Mouse (Mus musculus) ES-Bruce4 (cell line): Measurements from ENCODE around the gene Gm5148. TPM values are rescaled to one million over a fixed set of nuclear protein-coding genes. Genes with fewer than 3 reads are reported as not detected.

Source experiments
- H3K27ac ChIP-seq: 2 replicates; pipeline ENCODE4 v1.5.1; 2012; ENCODE audit warnings: low read length, inconsistent platforms; ENCODE audit not compliant: insufficient read depth
- H3K27me3 ChIP-seq: 2 replicates; pipeline ENCODE4 v1.6.1; 2012; ENCODE audit warnings: mild to moderate bottlenecking, low read length, inconsistent platforms; ENCODE audit not compliant: control insufficient read depth, poor library complexity, insufficient read depth, severe bottlenecking
- H3K36me3 ChIP-seq: 2 replicates; pipeline ENCODE4 v1.6.1; 2012; ENCODE audit warnings: inconsistent platforms, mild to moderate bottlenecking, low read length, moderate library complexity; ENCODE audit not compliant: control insufficient read depth, poor library complexity, insufficient read depth, severe bottlenecking
- H3K4me1 ChIP-seq: one replicate; pipeline ENCODE4 v1.8.1; 2011; ENCODE audit warnings: low read length; ENCODE audit not compliant: control insufficient read depth, insufficient read depth
- H3K4me3 ChIP-seq: 2 replicates; pipeline ENCODE4 v1.5.1; 2011; ENCODE audit warnings: low read depth, mild to moderate bottlenecking, low read length
- H3K9ac ChIP-seq: 2 replicates; pipeline ENCODE4 v1.6.1; 2012; ENCODE audit warnings: low read depth, mild to moderate bottlenecking, inconsistent platforms; ENCODE audit not compliant: poor library complexity, severe bottlenecking
- H3K9me3 ChIP-seq: replicated peaks from 2 replicates; pipeline ENCODE4 v1.6.1; 2012; ENCODE audit warnings: mild to moderate bottlenecking, low read length, inconsistent platforms; ENCODE audit not compliant: control insufficient read depth, poor library complexity, insufficient read depth, severe bottlenecking
- CTCF ChIP-seq: IDR thresholded peaks from one replicate; pipeline ENCODE4 v1.8.1; 2011; ENCODE audit warnings: low read depth, low read length
- EP300 ChIP-seq: IDR thresholded peaks from 2 replicates; pipeline ENCODE4 v1.6.1; 2011; ENCODE audit warnings: low read depth, low read length; ENCODE audit not compliant: insufficient read depth
- POLR2A ChIP-seq: IDR thresholded peaks from one replicate; pipeline ENCODE4 v1.8.1; 2011; ENCODE audit warnings: low read length; ENCODE audit not compliant: insufficient read depth
- polyA plus RNA-seq: library from polyadenylated mRNA; stranded (reverse); fragments of >200 nt; gene quantifications from 2 replicates; pipeline ENCODE4 v1.2.4, GENCODE M21; 2011; ENCODE audit warnings: low read depth; ENCODE audit not compliant: missing spikeins, insufficient read depth, insufficient read length

The Gm5148 gene
- polyA plus RNA-seq, 1 experiment, result 3.1 TPM

DNA sequence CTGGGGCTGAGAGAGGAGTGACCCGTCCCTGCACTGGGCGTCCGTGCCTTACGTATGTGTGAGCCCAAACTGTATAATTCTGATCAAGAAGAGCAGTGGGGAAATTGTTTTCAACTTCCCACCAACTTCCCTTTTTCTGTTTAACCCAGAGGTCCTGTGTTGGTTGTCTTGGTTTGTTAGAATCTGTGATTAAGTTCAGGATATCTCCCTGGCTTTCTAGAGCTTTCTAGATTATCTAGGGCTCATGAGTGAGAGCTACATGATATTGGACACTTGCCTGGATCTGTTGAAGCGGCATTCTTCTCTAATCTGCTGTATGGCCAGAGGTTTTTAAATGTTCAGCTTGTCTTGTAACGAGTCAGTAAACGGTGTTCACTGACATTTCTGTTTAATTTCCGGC, 30.7 kb downstream of the Gm5148 start:
- no peaks in the 10 kb centered on the region for H3K36me3 ChIP-seq
- H3K4me1 ChIP-seq, result no peaks in the 10 kb centered on the region
- no peak overlapping the region for H3K4me3 ChIP-seq
- H3K9ac ChIP-seq, result no peak overlapping the region
- TF ChIP-seq EP300 (no peak), CTCF (no peak), POLR2A (no peak)
- H3K9me3 ChIP-seq, result 0 out of 2 replicates have a peak, but pooled peaks cover 2% of the 10 kb centered on the region
- no peaks in the 10 kb centered on the region for H3K27me3 ChIP-seq
- H3K27ac ChIP-seq, result no peak overlapping the region

GRCm38 (mm10) chr3:37692945-37693344, 31.3 kb downstream of the Gm5148 start:
- no peaks in the 10 kb centered on the region for H3K27me3 ChIP-seq
- no peak overlapping the region for H3K4me3 ChIP-seq
- no peaks in the 10 kb centered on the region for H3K4me1 ChIP-seq
- H3K27ac ChIP-seq, result no peak overlapping the region
- TF ChIP-seq EP300 (no peak), CTCF (no peak), POLR2A (no peak)
- 0 out of 2 replicates have a peak, but pooled peaks cover 2% of the 10 kb centered on the region for H3K9me3 ChIP-seq
- no peaks in the 10 kb centered on the region for H3K36me3 ChIP-seq
- no peak overlapping the region for H3K9ac ChIP-seq

DNA sequence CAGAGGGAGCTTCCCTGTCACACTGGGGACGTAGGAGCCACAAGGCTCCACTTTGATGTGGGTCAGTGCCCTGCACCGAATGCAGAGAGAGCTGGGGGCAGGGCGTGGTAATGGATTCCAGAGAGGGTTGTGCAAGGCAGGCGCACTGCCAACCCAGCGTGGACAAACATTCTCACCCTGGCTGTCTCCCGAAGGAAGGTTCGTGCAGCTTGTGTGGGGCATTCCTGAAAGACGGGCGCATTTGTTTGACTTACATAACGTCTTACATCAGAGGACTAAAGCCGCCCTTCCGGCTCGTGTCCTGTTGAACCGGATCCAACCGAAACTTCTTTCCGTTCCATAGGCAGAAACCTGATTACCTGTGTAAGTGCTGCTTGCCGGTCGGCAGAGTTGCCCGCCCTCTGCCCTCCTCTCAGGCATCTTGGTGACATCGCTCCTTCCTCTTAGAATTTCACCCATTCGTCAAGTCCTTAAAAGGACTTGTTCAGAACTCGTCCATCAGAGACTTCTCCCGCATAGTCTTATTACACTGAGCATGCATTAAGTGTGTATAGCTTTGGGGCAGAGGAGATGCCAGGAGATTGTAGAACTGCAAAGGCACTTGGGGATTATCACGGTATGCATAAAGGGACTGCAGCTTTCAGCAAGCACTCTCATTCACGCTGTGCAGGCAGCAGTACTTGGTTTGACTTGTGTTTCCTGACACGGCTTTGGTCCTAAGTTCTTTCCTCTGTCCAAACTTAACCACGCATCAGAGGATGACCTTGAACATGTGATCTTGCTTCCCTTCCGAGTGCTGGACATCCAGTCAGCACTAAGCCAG, 36.9 kb downstream of the Gm5148 start:
- H3K9me3 ChIP-seq, result 0 out of 2 replicates have a peak, but pooled peaks cover 2% of the 10 kb centered on the region
- TF ChIP-seq EP300 (0 out of 2 replicates have a peak, but pooled peaks have one; percentile 32), POLR2A (no peak), CTCF (no peak)
- H3K9ac ChIP-seq, result 0 out of 2 replicates have a peak overlapping the region, but pooled peaks have one; percentile 1
- H3K27me3 ChIP-seq, result no peaks in the 10 kb centered on the region
- H3K4me1 ChIP-seq, result peaks cover 2% of the 10 kb centered on the region
- peak overlapping the region; percentile 52 for H3K4me3 ChIP-seq
- no peaks in the 10 kb centered on the region for H3K36me3 ChIP-seq
- H3K27ac ChIP-seq, result no peak overlapping the region

- peak overlapping the region; percentile 52 for H3K4me3 ChIP-seq
- 0 out of 2 replicates have a peak, but pooled peaks cover 2% of the 10 kb centered on the region for H3K9me3 ChIP-seq
- H3K36me3 ChIP-seq, result no peaks in the 10 kb centered on the region
- peaks cover 2% of the 10 kb centered on the region for H3K4me1 ChIP-seq
- H3K9ac ChIP-seq, result 0 out of 2 replicates have a peak overlapping the region, but pooled peaks have one; percentile 1
- H3K27ac ChIP-seq, result no peak overlapping the region
- TF ChIP-seq POLR2A, result no peak
- no peaks in the 10 kb centered on the region for H3K27me3 ChIP-seq
Measured at GRCm38 (mm10) chr3:37686751-37687150, 37.5 kb downstream of the Gm5148 start.

GRCm38 (mm10) chr3:37686219-37686618, 38.1 kb downstream of the Gm5148 start:
- H3K9me3 ChIP-seq, result 0 out of 2 replicates have a peak, but pooled peaks cover 2% of the 10 kb centered on the region
- H3K4me3 ChIP-seq, result no peak overlapping the region
- H3K27me3 ChIP-seq, result no peaks in the 10 kb centered on the region
- no peak overlapping the region for H3K9ac ChIP-seq
- no peak overlapping the region for H3K27ac ChIP-seq
- no peak for TF ChIP-seq EP300
- no peak for TF ChIP-seq POLR2A
- peaks cover 2% of the 10 kb centered on the region for H3K4me1 ChIP-seq
- no peaks in the 10 kb centered on the region for H3K36me3 ChIP-seq

- TF ChIP-seq CTCF, result no peak
- no peak for TF ChIP-seq POLR2A
- TF ChIP-seq EP300, result no peak
- Histone ChIP-seq H3K4me3 (no peak overlapping the region), H3K36me3 (no peaks in the 10 kb centered on the region), H3K9me3 (no peaks in the 10 kb centered on the region), H3K4me1 (peaks cover 12% of the 10 kb centered on the region), H3K9ac (no peak overlapping the region), H3K27ac (no peak overlapping the region), H3K27me3 (no peaks in the 10 kb centered on the region)
Measured at GRCm38 (mm10) chr3:37676291-37676690, 48.0 kb downstream of the Gm5148 start.
